Comparison of ENCODE assay signal across 22 mouse cellular contexts in the genomic region with DNA sequence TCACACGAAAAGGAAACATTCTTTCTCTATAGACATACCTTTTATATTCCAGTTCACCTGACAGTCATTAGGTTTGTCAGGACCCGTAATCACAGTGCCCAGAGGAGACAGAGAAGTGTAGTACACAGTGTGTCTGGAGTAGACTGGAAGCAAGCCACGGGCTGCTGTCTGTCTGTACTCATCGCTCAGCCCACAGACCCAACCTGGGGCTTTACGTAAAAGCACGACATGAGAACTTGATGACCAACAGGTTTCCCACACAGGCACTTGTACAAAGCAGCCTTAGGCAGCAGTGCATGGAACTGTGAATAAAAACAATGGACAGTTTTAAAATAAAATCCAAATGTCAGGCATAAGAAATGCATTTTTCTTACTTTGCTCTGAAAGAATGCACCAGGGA.
"Had no signal": no experiment of that assay in that cellular context is flagged by ENCODE, and none has a peak within 500 bp of the region (broad histone marks: within the 10 kb centered on the region; RNA-seq: fewer than 3 reads in every experiment).

No protein-coding gene starts in this region.

- DNase-seq: kidney, adult 18-20 months; kidney, postnatal 4 days; left cerebral cortex, postnatal 4 days; liver, embryonic 13.5 days; lung, postnatal 10 days; lung, postnatal 36 days; right cerebral cortex, adult 18-20 months; right cerebral cortex, postnatal 14 days; right cerebral cortex, postnatal 4 days; thymus, adult 2 months; thymus, postnatal 14 days; thymus, postnatal 4 days had no signal

- H3K9me3 ChIP-seq: liver, embryonic 13.5 days; lung, embryonic 15.5 days; megakaryocyte, embryonic 14.5 days; midbrain, embryonic 10.5 days; midbrain, embryonic 15.5 days; neural tube, embryonic 12.5 days; neural tube, embryonic 15.5 days had no signal

- H3K27me3 ChIP-seq: liver, embryonic 13.5 days; lung, embryonic 15.5 days; megakaryocyte, embryonic 14.5 days; midbrain, embryonic 15.5 days; neural tube, embryonic 12.5 days; neural tube, embryonic 15.5 days had no signal

- H3K9ac ChIP-seq: liver, embryonic 13.5 days; lung, embryonic 15.5 days; midbrain, embryonic 15.5 days; neural tube, embryonic 12.5 days; neural tube, embryonic 15.5 days had no signal

- ATAC-seq: hindbrain, postnatal 0 days; inflammation-experienced regulatory T-cells, adult 6 months; intestine, embryonic 16.5 days; midbrain, embryonic 15.5 days had no signal

- H3K4me3 ChIP-seq: liver, embryonic 13.5 days; lung, embryonic 15.5 days; megakaryocyte, embryonic 14.5 days; midbrain, embryonic 10.5 days; midbrain, embryonic 15.5 days; neural tube, embryonic 12.5 days; neural tube, embryonic 15.5 days had no signal

- H3K4me1 ChIP-seq: liver, embryonic 13.5 days; megakaryocyte, embryonic 14.5 days; midbrain, embryonic 10.5 days; midbrain, embryonic 15.5 days; neural tube, embryonic 12.5 days; neural tube, embryonic 15.5 days had no signal

- H3K27ac ChIP-seq: hindbrain, postnatal 0 days; liver, embryonic 13.5 days; lung, embryonic 15.5 days; midbrain, embryonic 10.5 days; midbrain, embryonic 15.5 days; neural tube, embryonic 12.5 days; neural tube, embryonic 15.5 days; stomach, postnatal 0 days had no signal

- H3K4me2 ChIP-seq: liver, embryonic 13.5 days; lung, embryonic 15.5 days; midbrain, embryonic 15.5 days; neural tube, embryonic 12.5 days; neural tube, embryonic 15.5 days had no signal

- H3K36me3 ChIP-seq: liver, embryonic 13.5 days; lung, embryonic 15.5 days; midbrain, embryonic 10.5 days; midbrain, embryonic 15.5 days; neural tube, embryonic 12.5 days; neural tube, embryonic 15.5 days had no signal
